27 mouse cellular contexts compared by ENCODE assay signal in the genomic region with DNA sequence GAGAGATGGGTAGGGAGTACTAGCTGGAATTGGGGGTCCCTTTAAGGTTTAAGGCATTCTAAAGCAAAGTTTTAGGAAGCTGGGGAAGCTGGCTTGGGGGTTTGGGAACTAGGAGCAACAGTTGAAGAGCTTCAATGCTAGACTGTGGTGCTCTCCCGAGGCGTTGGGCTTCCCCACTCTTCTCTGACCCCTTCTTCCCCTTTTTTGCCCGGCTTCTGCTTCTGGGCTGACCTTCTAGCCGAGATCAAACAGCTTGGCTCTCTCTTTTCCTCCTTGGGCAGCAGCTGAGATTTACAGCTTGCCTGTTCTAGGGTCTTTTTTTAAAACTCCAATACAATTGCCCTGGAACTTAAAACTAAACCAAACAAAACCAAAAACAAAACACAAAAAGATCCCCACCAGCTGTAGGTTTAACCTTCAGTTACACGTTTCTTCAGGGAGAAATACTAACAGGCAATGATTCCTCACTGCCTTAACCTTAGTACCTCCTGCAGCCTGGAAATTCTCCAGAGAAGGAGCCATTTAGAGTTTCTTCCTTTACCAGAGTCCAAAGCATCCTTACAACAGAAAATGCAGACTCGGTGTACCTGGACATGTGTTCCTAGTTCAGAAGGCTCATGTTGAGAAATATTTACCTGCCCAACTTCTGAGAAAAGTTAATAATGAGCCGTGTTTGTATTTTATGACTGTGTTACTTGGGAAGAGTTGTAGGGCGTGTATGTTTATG. TPM values are rescaled to one million over a fixed set of nuclear protein-coding genes. Genes with fewer than 3 reads are reported as not detected.
DNase-seq lines count a peak whose midpoint lies in the region; ATAC-seq and TF ChIP-seq lines count a peak whose summit lies in the region.
"Had no signal": no experiment of that assay in that cellular context is flagged by ENCODE, and none has a peak within 500 bp of the region (broad histone marks: within the 10 kb centered on the region; RNA-seq: fewer than 3 reads in every experiment).

No protein-coding gene starts in this region.

- WGBS in kidney, postnatal 0 days: 31% methylated on average over 8 of the region's 8 CpGs
- 47% methylated on average over 8 of the region's 8 CpGs for WGBS in neural tube, embryonic 15.5 days

- no peak for TF ChIP-seq CTCF in kidney, postnatal 0 days (IDR thresholded peaks at IDR 0.05; ENCODE audit: low read depth)

- DNase-seq in adrenal gland, postnatal 10 days: peak; percentile 15
- DNase-seq in adrenal gland, adult 18-20 months (ENCODE audit: low spot score in 2 of 2): no peak
- peak; percentile 93 for DNase-seq in kidney, adult 9 months
- no peak for DNase-seq in kidney, postnatal 10 days
- peak; percentile 33 for DNase-seq in kidney, postnatal 0 days (ENCODE audit: low spot score)
- no peak for DNase-seq in cerebellum, postnatal 10 days
- DNase-seq: cerebellum, adult 9-11 months; embryo, embryonic 11 days; gastrocnemius, postnatal 10 days; heart, postnatal 14 days; layer of hippocampus, adult 9-11 months; spleen, adult 18-20 months; thymus, postnatal 14 days had no signal

- H3K4me3 ChIP-seq in kidney, postnatal 0 days (replicated peaks; ENCODE audit: low read depth, low read length): no peak overlapping the region
- no peak overlapping the region for H3K4me3 ChIP-seq in neural tube, embryonic 15.5 days (replicated peaks)
- H3K4me3 ChIP-seq: embryonic facial prominence, embryonic 15.5 days; forebrain, embryonic 10.5 days; limb, embryonic 13.5 days; megakaryocyte, embryonic 14.5 days had no signal

- no peaks in the 10 kb centered on the region for H3K4me1 ChIP-seq in kidney, postnatal 0 days (replicated peaks; ENCODE audit: insufficient read depth, low read length)
- H3K4me1 ChIP-seq in neural tube, embryonic 15.5 days: no peaks in the 10 kb centered on the region
- H3K4me1 ChIP-seq: embryonic facial prominence, embryonic 15.5 days; forebrain, embryonic 10.5 days; limb, embryonic 13.5 days had no signal

- no peak overlapping the region for H3K4me2 ChIP-seq in kidney, postnatal 0 days (ENCODE audit: low read length)
- no peak overlapping the region for H3K4me2 ChIP-seq in neural tube, embryonic 15.5 days
- H3K4me2 ChIP-seq: embryonic facial prominence, embryonic 15.5 days; heart, embryonic 11.5 days; hindbrain, embryonic 14.5 days; limb, embryonic 13.5 days had no signal

- no peaks in the 10 kb centered on the region for H3K36me3 ChIP-seq in kidney, postnatal 0 days (ENCODE audit: insufficient read depth, low read length)
- H3K36me3 ChIP-seq in neural tube, embryonic 15.5 days: no peaks in the 10 kb centered on the region
- H3K36me3 ChIP-seq: embryonic facial prominence, embryonic 15.5 days; forebrain, embryonic 10.5 days; limb, embryonic 13.5 days had no signal

- H3K27ac ChIP-seq in kidney, postnatal 0 days: no peak overlapping the region
- H3K27ac ChIP-seq in neural tube, embryonic 15.5 days (replicated peaks): no peak overlapping the region
- H3K27ac ChIP-seq: embryonic facial prominence, embryonic 15.5 days; forebrain, embryonic 10.5 days; hindbrain, embryonic 14.5 days; limb, embryonic 13.5 days; liver, embryonic 14.5 days; stomach, postnatal 0 days had no signal

- H3K27me3 ChIP-seq in kidney, postnatal 0 days (ENCODE audit: insufficient read depth, low read length): no peaks in the 10 kb centered on the region
- no peaks in the 10 kb centered on the region for H3K27me3 ChIP-seq in neural tube, embryonic 15.5 days (replicated peaks)
- H3K27me3 ChIP-seq: embryonic facial prominence, embryonic 15.5 days had no signal

- ATAC-seq in kidney, postnatal 0 days (replicated peaks; ENCODE audit: low FRiP score, low read depth): no peak
- no peak for ATAC-seq in neural tube, embryonic 15.5 days (ENCODE audit: low FRiP score)
- ATAC-seq: intestine, embryonic 16.5 days; lung, postnatal 0 days had no signal

- no peak overlapping the region for H3K9ac ChIP-seq in kidney, postnatal 0 days (ENCODE audit: low read depth, low read length)
- H3K9ac ChIP-seq in neural tube, embryonic 15.5 days (replicated peaks): no peak overlapping the region
- H3K9ac ChIP-seq: embryonic facial prominence, embryonic 15.5 days; hindbrain, embryonic 14.5 days; limb, embryonic 13.5 days; liver, embryonic 14.5 days had no signal

- H3K9me3 ChIP-seq in kidney, postnatal 0 days (replicated peaks; ENCODE audit: low read length): no peaks in the 10 kb centered on the region
- no peaks in the 10 kb centered on the region for H3K9me3 ChIP-seq in neural tube, embryonic 15.5 days (replicated peaks)
- H3K9me3 ChIP-seq: embryonic facial prominence, embryonic 15.5 days; limb, embryonic 13.5 days had no signal

RNA-seq across cellular contexts. Expression of a gene that starts 12.4 kb away (rescaled TPM):
- 100 to 1,000 TPM; 114 to 123 TPM for total RNA-seq in adrenal gland, postnatal 10 days (2021)
- total RNA-seq in adrenal gland, adult 18-20 months (2021): 100 to 1,000 TPM; 114 to 123 TPM
- polyA plus RNA-seq in kidney, postnatal 0 days (2015; fragmentation: Nextera tagmentation; extraction: Ambion mirVana): 146 and 159 TPM in 2 replicates
- 164 and 170 TPM in 2 replicates for polyA plus RNA-seq in neural tube, embryonic 15.5 days (2015; fragmentation: Nextera tagmentation; extraction: Ambion mirVana)

RNA-seq across cellular contexts. Expression of a gene that starts 41.6 kb away (rescaled TPM):
- under 1 TPM; 0.12 to 0.15 TPM for total RNA-seq in adrenal gland, postnatal 10 days (2021)
- 1 to 10 TPM in 1 of 2 experiments, not detected in 1; 1.1 TPM for total RNA-seq in adrenal gland, adult 18-20 months (2021)
- 0.25 and 0.38 TPM in 2 replicates for polyA plus RNA-seq in kidney, postnatal 0 days (2015; fragmentation: Nextera tagmentation; extraction: Ambion mirVana)
- polyA plus RNA-seq in neural tube, embryonic 15.5 days (2015; fragmentation: Nextera tagmentation; extraction: Ambion mirVana): 0.14 and 0.15 TPM in 2 replicates
- total RNA-seq: gastrocnemius, postnatal 10 days; heart, postnatal 14 days; left cerebral cortex, postnatal 10 days had no signal
- polyA plus RNA-seq: C2C12; forebrain, embryonic 10.5 days; heart, embryonic 11.5 days; hindbrain, embryonic 14.5 days; intestine, embryonic 16.5 days; neural tube, embryonic 11.5 days had no signal

RNA-seq across cellular contexts. Expression of a gene that starts 42.6 kb away (rescaled TPM):
- under 1 TPM in 1 of 2 experiments, not detected in 1; 0.15 TPM for total RNA-seq in adrenal gland, postnatal 10 days (2021)
- not detected for total RNA-seq in adrenal gland, adult 18-20 months (2021)
- 1.6 and 1.7 TPM in 2 replicates for polyA plus RNA-seq in kidney, postnatal 0 days (2015; fragmentation: Nextera tagmentation; extraction: Ambion mirVana)
- polyA plus RNA-seq in neural tube, embryonic 15.5 days (2015; fragmentation: Nextera tagmentation; extraction: Ambion mirVana): 0.12 and 0.37 TPM in 2 replicates
- total RNA-seq: gastrocnemius, postnatal 10 days; heart, postnatal 14 days had no signal
- polyA plus RNA-seq: C2C12; heart, embryonic 11.5 days; liver, embryonic 14.5 days had no signal

RNA-seq across cellular contexts. Expression of a gene that starts 51.7 kb away (rescaled TPM):
- total RNA-seq in adrenal gland, postnatal 10 days (2021): 10 to 100 TPM; 23.8 to 31.9 TPM
- total RNA-seq in adrenal gland, adult 18-20 months (2021): 10 to 100 TPM; 18.9 to 26.5 TPM
- polyA plus RNA-seq in kidney, postnatal 0 days (2015; fragmentation: Nextera tagmentation; extraction: Ambion mirVana): 41.0 and 42.9 TPM in 2 replicates
- polyA plus RNA-seq in neural tube, embryonic 15.5 days (2015; fragmentation: Nextera tagmentation; extraction: Ambion mirVana): 24.0 and 31.9 TPM in 2 replicates

RNA-seq across cellular contexts. Expression of a gene that starts 53.1 kb away (rescaled TPM):
- 10 to 100 TPM; 14.4 to 14.6 TPM for total RNA-seq in adrenal gland, postnatal 10 days (2021)
- total RNA-seq in adrenal gland, adult 18-20 months (2021): 10 to 100 TPM; 13.4 to 14.5 TPM
- polyA plus RNA-seq in kidney, postnatal 0 days (2015; fragmentation: Nextera tagmentation; extraction: Ambion mirVana): 10.9 and 11.4 TPM in 2 replicates
- polyA plus RNA-seq in neural tube, embryonic 15.5 days (2015; fragmentation: Nextera tagmentation; extraction: Ambion mirVana): 18.8 and 19.4 TPM in 2 replicates

Comparison
In these comparisons a context has a peak if more than half of its experiments do, and no peak if none do; other contexts are left out.
1. DNase-seq: peak in adrenal gland, postnatal 10 days (single experiment), kidney, adult 9 months (single experiment) and kidney, postnatal 0 days (single experiment); none in adrenal gland, adult 18-20 months (0 of 2), kidney, postnatal 10 days (single experiment) and cerebellum, postnatal 10 days (0 of 2).